Mouse (Mus musculus) brain, embryonic 14.5 days (tissue): ENCODE measurements around the gene Mta3.

Source experiments
- CTCF ChIP-seq: fragments of 200-500 bp; IDR thresholded peaks from 2 replicates; pipeline ENCODE4 v1.5.1; 2012; ENCODE audit warnings: inconsistent platforms, mild to moderate bottlenecking, moderate library complexity, borderline replicate concordance; ENCODE audit not compliant: insufficient read depth, insufficient read length; ENCODE audit errors: extremely low read depth
- POLR2A ChIP-seq: fragments of 200-500 bp; IDR thresholded peaks from 2 replicates; pipeline ENCODE4 v1.6.1; 2012; ENCODE audit warnings: mild to moderate bottlenecking, inconsistent platforms, borderline replicate concordance; ENCODE audit not compliant: poor library complexity, insufficient read depth, insufficient read length, severe bottlenecking; ENCODE audit errors: extremely low read depth

DNA sequence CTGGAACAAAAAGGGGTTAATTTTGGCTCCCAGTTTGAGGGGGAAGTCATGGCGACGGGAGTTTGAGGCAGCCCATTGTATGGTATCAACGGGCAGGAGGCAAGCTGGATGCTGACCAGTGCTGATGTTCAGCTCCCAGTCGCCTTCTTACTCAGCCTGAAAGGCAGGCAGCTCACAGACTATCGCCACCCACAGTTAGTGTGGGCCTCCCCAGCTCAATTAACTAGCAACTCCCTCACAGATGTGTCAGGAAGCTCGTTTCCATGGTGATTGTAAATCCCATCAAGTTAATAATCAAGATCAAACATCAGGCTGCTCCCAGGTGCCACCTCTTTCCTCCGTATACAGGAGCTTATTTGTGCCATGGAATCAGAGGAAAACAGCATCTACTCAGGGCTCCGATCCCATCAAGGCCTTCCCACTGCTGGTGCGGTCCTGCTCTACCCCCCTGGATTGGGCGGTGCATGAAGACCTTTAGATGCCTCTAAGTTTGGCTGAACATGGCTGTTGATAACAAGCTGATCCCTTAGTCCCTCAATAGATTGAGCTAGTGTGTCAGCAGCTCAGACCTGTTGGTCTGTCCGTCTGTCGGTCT is 143.2 kb downstream of the Mta3 start:
- TF ChIP-seq CTCF (no peak), POLR2A (no peak)
